Mouse (Mus musculus) cerebellum, adult 8-10 months (tissue): ENCODE data around the gene Ccdc13.

ENCODE experiments used
- DNase-seq: peaks from one replicate; pipeline ENCODE4 v3.0.0; 2022

Gene Ccdc13

DNA sequence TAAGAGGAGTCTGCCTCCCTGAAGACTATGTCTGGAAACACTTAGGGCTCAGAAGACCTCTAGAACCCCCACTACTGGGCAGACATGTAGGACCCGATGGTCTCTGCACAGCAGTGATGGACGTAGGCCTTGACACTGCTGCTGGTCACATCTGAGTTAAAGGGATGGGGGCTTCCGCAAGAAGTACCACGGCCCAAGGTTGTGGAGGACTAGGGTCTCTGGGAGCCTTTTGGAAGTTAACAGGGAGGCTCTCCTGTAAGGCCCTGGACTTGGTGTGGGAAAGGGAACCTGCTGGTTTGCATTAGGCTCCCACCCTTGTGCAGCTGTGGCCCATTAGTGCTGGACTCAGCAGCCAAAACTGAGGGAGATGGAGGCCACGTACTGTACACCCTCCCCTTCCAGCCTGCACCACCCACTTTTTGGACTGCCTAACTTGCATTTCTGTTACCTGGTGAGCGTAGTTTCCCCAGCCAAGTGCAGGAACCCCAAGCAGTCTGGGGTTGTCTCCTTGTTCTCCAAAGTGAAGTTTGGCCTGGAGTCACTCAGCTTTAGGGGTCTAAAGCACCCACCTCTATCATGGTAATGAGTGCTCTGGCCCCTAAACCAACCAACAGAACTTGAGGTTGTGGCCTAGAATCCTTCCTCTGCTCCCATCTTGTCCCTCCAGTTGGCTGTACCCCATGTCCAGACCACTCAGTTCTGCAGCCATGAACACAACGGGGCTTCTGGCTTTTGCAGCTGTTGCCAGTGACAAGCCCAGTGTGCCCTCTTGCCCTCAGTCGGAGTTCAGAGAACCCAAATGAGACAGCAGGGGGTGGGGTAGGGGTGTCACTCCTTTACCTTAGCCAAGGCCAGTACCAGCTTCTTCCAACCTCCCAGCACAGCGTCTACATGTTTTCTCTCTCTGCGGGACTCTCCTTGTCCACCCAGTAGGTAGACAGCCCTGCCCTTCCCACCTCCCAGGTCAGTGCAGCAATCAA is 81.1 kb downstream of the Ccdc13 start:
- DNase-seq, result peak; percentile 26

DNA sequence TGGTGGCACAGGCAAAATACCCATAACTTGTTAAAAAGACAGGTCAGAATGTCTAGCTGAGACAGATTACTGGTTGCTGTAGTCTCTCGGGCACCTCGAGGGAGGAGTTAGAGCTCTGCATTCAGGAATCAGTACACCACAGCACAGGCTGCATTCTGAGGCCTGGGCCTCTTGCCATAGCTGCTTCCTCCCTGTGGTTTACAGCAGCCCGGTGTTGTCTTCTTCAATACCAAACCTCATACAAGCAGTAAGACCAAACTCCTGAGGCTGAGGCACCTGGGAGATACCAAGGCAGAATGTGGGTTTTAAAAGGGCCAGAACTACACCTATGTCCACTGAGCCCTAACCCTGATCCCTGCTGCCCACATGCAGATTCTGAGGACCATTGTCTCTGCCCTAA is 81.8 kb downstream of the Ccdc13 start:
- no peak for DNase-seq

DNA sequence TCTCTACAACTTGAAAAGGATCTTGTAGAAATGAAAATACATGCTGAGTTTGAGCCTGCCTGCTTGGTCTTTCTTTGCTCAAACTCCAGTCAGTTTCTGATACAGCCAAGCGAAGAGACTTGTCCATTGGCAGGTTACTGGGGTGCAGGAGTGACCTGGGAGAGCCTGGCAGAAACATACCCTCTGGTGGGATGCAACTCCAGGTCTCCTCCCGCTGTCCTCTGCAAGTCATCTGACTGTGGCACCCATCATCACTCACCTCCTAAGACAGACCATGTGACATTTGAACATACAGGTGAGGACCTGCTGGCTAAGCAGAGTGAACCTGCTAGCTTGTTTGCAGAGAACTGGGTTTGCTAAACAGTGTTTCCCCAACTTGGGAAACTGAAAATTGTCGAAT is 82.5 kb downstream of the Ccdc13 start:
- no peak for DNase-seq

DNA sequence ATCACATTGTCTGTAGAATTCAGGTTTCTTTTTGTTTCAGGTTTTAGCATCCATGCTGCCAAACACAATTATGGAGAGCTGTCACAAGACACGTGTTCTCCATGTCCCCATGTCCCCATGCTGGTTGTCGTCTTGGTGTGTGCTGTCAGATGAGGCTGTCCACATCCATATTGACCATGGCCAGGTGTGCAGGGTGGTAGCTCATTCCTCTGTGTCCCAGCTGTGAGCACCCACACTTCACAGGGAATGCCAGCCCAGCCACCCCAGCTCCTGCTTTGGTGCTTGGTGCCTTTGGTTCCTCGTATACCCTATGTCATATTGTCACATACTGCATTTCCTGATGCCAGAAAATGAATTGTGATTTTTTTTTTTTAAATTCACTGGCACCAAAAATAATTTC is 84.6 kb downstream of the Ccdc13 start:
- DNase-seq, result no peak

DNA sequence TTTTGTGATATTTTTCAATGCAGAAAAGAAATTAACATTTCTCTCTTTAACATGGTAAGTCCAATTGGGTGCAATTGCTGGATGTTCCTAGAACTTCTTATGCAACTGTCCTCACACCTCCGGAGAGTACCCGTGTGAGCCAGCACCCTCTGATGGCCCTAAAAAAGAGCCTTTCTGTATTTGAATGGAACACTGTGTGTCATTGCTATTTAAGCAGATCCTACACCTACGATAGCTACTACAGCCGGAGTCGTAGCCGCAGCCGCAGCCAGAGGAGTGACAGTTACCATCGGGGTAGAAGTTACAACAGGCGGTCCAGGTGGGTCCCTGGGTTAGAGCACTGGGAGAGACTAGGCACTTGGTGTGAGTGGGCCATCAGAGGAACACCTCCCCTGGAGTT is 86.5 kb downstream of the Ccdc13 start:
- DNase-seq, result no peak
